Comparison of ENCODE assay signal across 30 mouse cellular contexts in the genomic region with DNA sequence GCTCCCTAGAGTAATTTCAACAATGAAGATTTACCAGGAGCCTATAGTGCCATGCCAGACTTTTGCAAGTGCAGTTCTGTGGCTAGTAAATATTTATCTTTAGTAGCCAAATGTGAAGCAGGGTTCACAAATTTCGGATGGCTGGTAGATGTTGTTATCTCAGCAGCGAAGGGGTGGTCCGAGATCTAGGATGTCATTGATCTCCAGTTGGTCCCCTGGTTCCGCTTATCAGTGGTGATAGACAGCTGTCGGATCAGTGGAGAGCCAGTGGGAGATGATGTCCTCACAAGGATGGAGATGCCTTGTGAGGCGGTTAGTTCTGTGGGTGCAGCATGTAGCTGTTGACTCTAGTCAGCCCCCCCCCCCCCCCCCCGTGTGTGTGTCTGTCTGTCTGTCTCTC.
"Had no signal": no experiment of that assay in that cellular context is flagged by ENCODE, and none has a peak within 500 bp of the region (broad histone marks: within the 10 kb centered on the region; RNA-seq: fewer than 3 reads in every experiment).

No protein-coding gene starts in this region.

- H3K4me1 ChIP-seq: kidney, embryonic 15.5 days had no signal

- H3K27me3 ChIP-seq: heart, embryonic 12.5 days; heart, embryonic 13.5 days; heart, embryonic 15.5 days; hindbrain, embryonic 12.5 days; hindbrain, embryonic 13.5 days; hindbrain, embryonic 15.5 days; intestine, embryonic 15.5 days; kidney, embryonic 15.5 days had no signal

- H3K27ac ChIP-seq: heart, embryonic 13.5 days; heart, embryonic 15.5 days; hindbrain, embryonic 10.5 days; hindbrain, embryonic 12.5 days; hindbrain, embryonic 13.5 days; hindbrain, embryonic 14.5 days; hindbrain, embryonic 15.5 days; hindbrain, postnatal 0 days; intestine, embryonic 15.5 days; kidney, embryonic 15.5 days; kidney, postnatal 0 days; layer of hippocampus, adult 2 months; left cerebral cortex, adult 2 months had no signal

- H3K36me3 ChIP-seq: heart, embryonic 15.5 days; hindbrain, embryonic 15.5 days; intestine, embryonic 15.5 days had no signal

- DNase-seq: heart, postnatal 10 days; heart, postnatal 14 days; heart, postnatal 36 days; heart, postnatal 4 days; kidney, adult 11 months; kidney, adult 18-20 months; kidney, adult 2 months; kidney, adult 8-10 months; kidney, adult 9 months; kidney, postnatal 10 days; kidney, postnatal 14 days; kidney, postnatal 25 days; kidney, postnatal 36 days; kidney, postnatal 4 days; layer of hippocampus, adult 9-11 months; layer of hippocampus, postnatal 36 days had no signal

- H3K9me3 ChIP-seq: heart, embryonic 12.5 days; heart, embryonic 13.5 days; heart, embryonic 15.5 days; hindbrain, embryonic 10.5 days; hindbrain, embryonic 12.5 days; hindbrain, embryonic 13.5 days; hindbrain, embryonic 15.5 days; intestine, embryonic 15.5 days; kidney, embryonic 15.5 days had no signal

- H3K4me3 ChIP-seq: heart, embryonic 12.5 days; heart, embryonic 13.5 days; heart, embryonic 15.5 days; hindbrain, embryonic 10.5 days; hindbrain, embryonic 12.5 days; hindbrain, embryonic 13.5 days; hindbrain, embryonic 15.5 days; intestine, embryonic 15.5 days; kidney, embryonic 15.5 days; layer of hippocampus, adult 2 months; left cerebral cortex, adult 2 months had no signal
